Mouse (Mus musculus) heart, postnatal 0 days (tissue): ENCODE measurements at regions not wholly inside any gene's neighbourhood (a gene's known extent, or its start where the extent isn't known, plus 50 kb on each side); places are given as distances from the start of the nearest gene placed in this dataset.

Source experiments
- CTCF ChIP-seq: IDR thresholded peaks from 2 replicates; pipeline ENCODE4 v1.5.1; 2016; ENCODE audit warnings: antibody characterized with exemption, control low read depth, low read depth
- EP300 ChIP-seq: IDR thresholded peaks from 2 replicates; pipeline ENCODE4 v1.6.1; 2016; ENCODE audit warnings: antibody characterized with exemption, low read depth

- TF ChIP-seq CTCF = no peak
- TF ChIP-seq EP300 = no peak
Observed at GRCm38 (mm10) chr8:76383583-76384281, 515.5 kb upstream of the Nr3c2 start.
